Mouse (Mus musculus) intestine, postnatal 0 days (tissue): ENCODE results near the gene Cdc42ep2. TPM values are rescaled to one million over a fixed set of nuclear protein-coding genes. Genes with fewer than 3 reads are reported as not detected.
"Not testable (repeated sequence)": the region's sequence is repeated elsewhere in the genome, so short reads cannot be mapped to it uniquely, and the experiment has no call there.

ENCODE experiments used
- ATAC-seq: fragments of 200-750 bp; cut with Nextera tagmentation; 2 replicates; pipeline ENCODE4 v1.8.0; 2017; ENCODE audit warnings: mild to moderate bottlenecking, moderate TSS enrichment, moderate library complexity
- H3K27ac ChIP-seq: fragments of 300-500 bp; sonication (generic); 2 replicates; pipeline ENCODE4 v1.5.1; 2014; ENCODE audit warnings: mild to moderate bottlenecking, low read depth, low read length, moderate library complexity
- H3K27me3 ChIP-seq: fragments of 300-500 bp; sonication (generic); replicated peaks from 2 replicates; pipeline ENCODE4 v1.6.1; 2014; ENCODE audit warnings: low read length, mixed read lengths; ENCODE audit not compliant: control insufficient read depth, insufficient read depth
- H3K36me3 ChIP-seq: fragments of 300-500 bp; sonication (generic); 2 replicates; pipeline ENCODE4 v1.6.1; 2014; ENCODE audit warnings: mild to moderate bottlenecking, moderate library complexity; ENCODE audit not compliant: control insufficient read depth, insufficient read depth
- H3K4me1 ChIP-seq: fragments of 300-500 bp; sonication (generic); replicated peaks from 2 replicates; pipeline ENCODE4 v1.6.1; 2014; ENCODE audit warnings: antibody characterized with exemption, low read length, mixed read lengths; ENCODE audit not compliant: control insufficient read depth, insufficient read depth
- H3K4me2 ChIP-seq: fragments of 300-500 bp; sonication (generic); replicated peaks from 2 replicates; pipeline ENCODE4 v1.6.1; 2014; ENCODE audit warnings: low read depth, mild to moderate bottlenecking, moderate library complexity
- H3K4me3 ChIP-seq: fragments of 300-500 bp; sonication (generic); 2 replicates; pipeline ENCODE4 v1.5.1; 2014; ENCODE audit warnings: low read depth, low read length
- H3K9ac ChIP-seq: fragments of 300-500 bp; sonication (generic); 2 replicates; pipeline ENCODE4 v1.6.1; 2014; ENCODE audit warnings: mild to moderate bottlenecking, low read depth, low read length
- H3K9me3 ChIP-seq: fragments of 300-500 bp; sonication (generic); 2 replicates; pipeline ENCODE4 v1.6.1; 2016; ENCODE audit warnings: mixed run types; ENCODE audit not compliant: control insufficient read depth
- CTCF ChIP-seq: sonication (generic); IDR thresholded peaks from 2 replicates; pipeline ENCODE4 v1.5.1; 2016; ENCODE audit warnings: low read depth, mild to moderate bottlenecking, control low read depth, antibody characterized with exemption, moderate library complexity
- WGBS: fragments of 180-500 bp; shearing (Covaris S2); extraction: QIAGEN DNeasy Blood & Tissue Kit; methylation state at CpG from one replicate; pipeline ENCODE4 v1.1.7; 2014; 5-methylcytosine and 5-hydroxymethylcytosine counted together
- polyA plus RNA-seq: library from polyadenylated mRNA; unstranded; fragments of >200 nt; fragmentation: Nextera tagmentation; extraction: Ambion mirVana; gene quantifications from 2 replicates; pipeline ENCODE4 v1.2.1, GENCODE M21; 2015

Gene Cdc42ep2
- polyA plus RNA-seq, 1 experiment from 2014 or later: 6.6 TPM

DNA sequence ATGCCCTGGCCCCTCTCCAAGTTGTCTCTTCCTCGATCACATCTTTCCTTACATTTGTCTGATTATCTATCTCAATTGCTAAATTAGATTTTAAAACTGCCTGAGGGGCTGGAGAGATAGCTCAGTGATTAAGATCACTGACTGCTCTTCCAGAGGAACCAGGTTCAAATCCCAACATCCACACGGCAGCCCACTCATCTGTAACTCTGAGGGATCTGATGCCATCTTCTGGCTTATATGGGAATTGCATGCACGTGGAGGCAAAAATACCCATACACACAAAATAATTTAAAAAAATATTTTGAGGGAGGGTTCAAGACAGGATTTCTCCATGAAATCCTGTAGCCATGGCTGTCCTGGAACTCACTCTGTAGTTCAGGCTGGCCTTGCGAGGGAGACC is 38.8 kb downstream of the Cdc42ep2 start:
- Histone ChIP-seq H3K36me3 (no peaks in the 10 kb centered on the region), H3K4me3 (no peak overlapping the region), H3K9me3 (no peaks in the 10 kb centered on the region), H3K27ac (no peak overlapping the region), H3K4me2 (no peak overlapping the region), H3K4me1 (peaks cover 3% of the 10 kb centered on the region; the same call in 1 of the 2 replicates), H3K9ac (no peak overlapping the region), H3K27me3 (no peaks in the 10 kb centered on the region)
- TF ChIP-seq CTCF: peak; percentile 71
- 62% methylated on average over 4 of the region's 4 CpGs for WGBS
- no peak for ATAC-seq

DNA sequence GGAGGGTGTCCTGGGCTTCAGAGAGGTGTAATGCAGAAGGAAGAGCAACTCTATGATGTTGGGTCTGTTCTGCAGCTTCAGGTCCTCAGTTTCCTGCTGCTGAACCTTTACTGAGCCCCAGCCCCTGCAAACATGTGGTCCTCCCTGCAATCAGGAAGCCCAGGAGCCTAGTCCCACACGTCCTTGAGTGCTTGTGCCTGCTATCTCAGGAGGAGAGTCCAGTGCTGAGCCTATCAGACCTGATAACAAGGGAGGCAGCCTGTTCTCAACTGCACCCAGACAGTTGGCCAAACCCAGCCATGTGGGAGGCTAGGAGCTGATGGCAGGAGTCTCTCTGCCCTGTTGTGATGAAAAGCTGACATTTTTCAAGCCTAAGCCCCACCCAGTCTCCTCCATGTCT is 40.7 kb downstream of the Cdc42ep2 start:
- H3K4me1 ChIP-seq: peaks cover 3% of the 10 kb centered on the region; the same call in 1 of the 2 replicates
- no peaks in the 10 kb centered on the region for H3K27me3 ChIP-seq
- no peak overlapping the region for H3K4me3 ChIP-seq
- H3K36me3 ChIP-seq: no peaks in the 10 kb centered on the region
- ATAC-seq: peak; percentile 51
- no peak overlapping the region for H3K4me2 ChIP-seq
- no peak for TF ChIP-seq CTCF
- H3K27ac ChIP-seq: peak overlapping the region; percentile 22
- no peak overlapping the region for H3K9ac ChIP-seq
- 16% methylated on average over 1 of the region's 1 CpGs for WGBS
- no peaks in the 10 kb centered on the region for H3K9me3 ChIP-seq

DNA sequence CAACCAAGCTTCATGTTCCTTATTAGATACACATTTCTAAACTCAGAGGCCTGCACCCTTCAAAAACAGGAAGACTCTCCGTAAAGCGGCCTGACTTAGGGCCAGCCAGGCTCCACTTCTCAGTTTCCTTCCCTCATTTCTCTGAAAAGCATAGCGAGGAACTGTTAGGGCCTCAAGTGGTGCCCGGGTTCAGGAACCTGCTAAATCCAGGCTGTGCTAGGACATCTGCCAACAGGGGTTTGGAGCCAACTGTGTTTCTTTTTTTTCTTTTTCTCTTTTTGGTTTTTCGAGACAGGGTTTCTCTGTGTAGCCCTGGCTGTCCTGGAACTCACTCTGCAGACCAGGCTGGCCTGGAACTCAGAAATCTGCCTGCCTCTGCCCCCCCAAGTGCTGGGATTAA is 42.5 kb downstream of the Cdc42ep2 start:
- H3K9me3 ChIP-seq, H3K36me3 ChIP-seq, H3K27me3 ChIP-seq, H3K27ac ChIP-seq, H3K4me3 ChIP-seq, H3K4me1 ChIP-seq, H3K9ac ChIP-seq, ATAC-seq, H3K4me2 ChIP-seq: not testable (repeated sequence)
- 70% methylated on average over 5 of the region's 5 CpGs for WGBS

DNA sequence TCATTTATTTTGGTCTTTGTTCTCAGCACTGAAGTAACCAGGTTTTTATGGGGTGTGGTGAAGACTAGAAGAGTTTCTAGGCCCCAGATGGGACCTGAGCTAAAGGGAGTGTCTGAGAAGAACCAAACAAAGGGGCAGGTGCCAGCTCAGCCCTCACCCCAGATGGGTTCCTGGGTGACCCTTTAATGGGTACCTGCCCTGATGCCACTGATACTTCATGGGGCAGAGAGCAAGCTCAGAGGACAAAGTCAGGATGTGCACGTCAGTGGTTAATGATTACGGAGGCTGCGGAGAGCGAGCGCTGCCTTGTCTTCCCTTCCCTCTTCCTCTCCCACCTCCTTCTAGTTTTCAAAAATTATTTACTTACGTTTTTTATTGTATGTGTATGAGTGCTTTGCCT is 43.5 kb downstream of the Cdc42ep2 start:
- 48% methylated on average over 6 of the region's 6 CpGs for WGBS

DNA sequence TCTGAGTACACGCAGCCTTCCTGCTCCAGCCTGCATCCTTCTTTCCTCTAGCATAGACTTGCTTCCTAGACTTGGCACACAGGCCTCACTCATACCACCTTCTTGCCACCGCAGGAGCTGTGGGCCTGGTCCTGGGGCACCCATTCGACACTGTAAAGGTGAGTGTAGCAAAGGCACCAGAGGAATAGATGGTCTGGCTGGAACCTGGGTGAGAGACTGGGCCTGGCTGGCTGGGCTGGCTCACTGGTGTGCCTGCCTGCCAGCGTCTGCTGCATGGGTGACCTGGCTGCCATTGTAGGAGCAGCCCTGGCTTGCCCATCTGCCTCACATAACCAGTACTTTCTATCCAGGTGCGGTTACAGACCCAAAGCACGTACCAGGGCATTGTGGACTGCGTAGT is 44.9 kb downstream of the Cdc42ep2 start:
- H3K4me2 ChIP-seq: no peak overlapping the region
- H3K9me3 ChIP-seq: no peaks in the 10 kb centered on the region
- no peak overlapping the region for H3K9ac ChIP-seq
- H3K27ac ChIP-seq: no peak overlapping the region
- 93% methylated on average over 7 of the region's 7 CpGs for WGBS
- H3K4me1 ChIP-seq: no peaks in the 10 kb centered on the region; the same call in 1 of the 2 replicates
- no peak for TF ChIP-seq CTCF
- H3K4me3 ChIP-seq: no peak overlapping the region
- no peaks in the 10 kb centered on the region for H3K27me3 ChIP-seq
- ATAC-seq: no peak
- H3K36me3 ChIP-seq: no peaks in the 10 kb centered on the region

More for the DNA sequence above, 43.5 kb downstream of the Cdc42ep2 start:
- H3K27me3 ChIP-seq: no peaks in the 10 kb centered on the region
- no peaks in the 10 kb centered on the region for H3K9me3 ChIP-seq
- H3K36me3 ChIP-seq: no peaks in the 10 kb centered on the region
- H3K4me1 ChIP-seq: no peaks in the 10 kb centered on the region; the same call in 1 of the 2 replicates
- H3K4me2 ChIP-seq: no peak overlapping the region
- TF ChIP-seq CTCF: no peak
- no peak overlapping the region for H3K9ac ChIP-seq
- peak; percentile 62 for ATAC-seq
- H3K27ac ChIP-seq: no peak overlapping the region; the same call in 1 of the 2 replicates
- H3K4me3 ChIP-seq: no peak overlapping the region

DNA sequence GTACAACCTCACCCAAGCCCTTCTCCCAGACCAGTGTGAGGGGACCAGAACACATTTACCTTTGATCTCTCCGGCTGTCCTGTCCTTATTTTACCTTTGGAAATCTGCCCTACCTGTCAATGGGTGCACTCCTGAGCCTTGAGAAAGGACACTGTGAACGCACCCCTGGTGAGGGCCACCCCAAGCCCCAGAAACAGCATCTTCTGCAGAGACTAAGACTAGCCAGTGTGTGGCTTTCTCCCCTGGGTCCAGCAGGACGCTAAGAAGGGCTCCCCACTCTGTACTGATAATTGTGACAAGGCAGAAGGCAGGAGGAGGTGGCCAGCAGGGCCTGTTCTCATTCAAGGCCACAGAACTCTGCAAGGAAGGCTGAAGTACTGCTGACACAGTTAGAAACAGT is 45.7 kb downstream of the Cdc42ep2 start:
- Histone ChIP-seq H3K4me2 (peak overlapping the region; percentile 21; the same call in 1 of the 2 replicates), H3K4me3 (no peak overlapping the region), H3K9ac (peak overlapping the region; percentile 26; the same call in 1 of the 2 replicates), H3K27ac (no peak overlapping the region), H3K36me3 (no peaks in the 10 kb centered on the region), H3K4me1 (peaks cover 2% of the 10 kb centered on the region; the same call in 1 of the 2 replicates), H3K27me3 (no peaks in the 10 kb centered on the region), H3K9me3 (no peaks in the 10 kb centered on the region)
- no peak for TF ChIP-seq CTCF
- no peak for ATAC-seq
- 86% methylated on average over 3 of the region's 3 CpGs for WGBS

- no peaks in the 10 kb centered on the region for H3K27me3 ChIP-seq
- 38% methylated on average over 7 of the region's 7 CpGs for WGBS
- H3K36me3 ChIP-seq: no peaks in the 10 kb centered on the region
- no peak overlapping the region; the same call in 1 of the 2 replicates for H3K9ac ChIP-seq
- peaks cover 2% of the 10 kb centered on the region; the same call in 1 of the 2 replicates for H3K4me1 ChIP-seq
- no peaks in the 10 kb centered on the region for H3K9me3 ChIP-seq
- H3K4me2 ChIP-seq: 0 out of 2 replicates have a peak overlapping the region, but pooled peaks have one; percentile 21
- no peak overlapping the region for H3K4me3 ChIP-seq
- no peak overlapping the region for H3K27ac ChIP-seq
- no peak for TF ChIP-seq CTCF
- no peak for ATAC-seq
These were observed 46.3 kb downstream of the Cdc42ep2 start for GRCm38 (mm10) chr19:5878362-5878722.
